Mouse (Mus musculus): ENCODE measurements around the gene Tekt1. TPM values are rescaled to one million over a fixed set of nuclear protein-coding genes. Genes with fewer than 3 reads are reported as not detected.

Tekt1 gene
- total RNA-seq (2023) = not detected in 4 replicates

DNA sequence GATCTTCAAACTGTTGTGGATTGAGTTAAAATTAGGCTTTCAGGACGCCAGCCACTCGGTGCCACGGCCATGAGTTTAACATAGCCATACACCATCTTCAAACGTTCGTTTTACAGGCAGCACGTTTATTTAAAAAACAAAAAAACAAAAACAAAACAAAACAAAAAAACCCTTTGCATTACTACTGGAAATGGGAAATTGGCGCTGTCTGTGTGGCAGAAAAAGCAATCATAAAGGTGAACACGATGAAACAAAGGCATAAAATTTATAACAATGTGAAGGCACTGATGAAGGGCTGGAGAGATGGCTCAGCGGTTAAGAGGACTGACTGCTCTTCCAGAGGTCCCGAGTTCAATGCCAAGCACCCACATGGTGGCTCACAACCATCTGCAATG, at the start of gene Tekt1:
TSS of gene Tekt1 (minus strand) at position 96 of the 395 bp plus-strand sequence.

DNA sequence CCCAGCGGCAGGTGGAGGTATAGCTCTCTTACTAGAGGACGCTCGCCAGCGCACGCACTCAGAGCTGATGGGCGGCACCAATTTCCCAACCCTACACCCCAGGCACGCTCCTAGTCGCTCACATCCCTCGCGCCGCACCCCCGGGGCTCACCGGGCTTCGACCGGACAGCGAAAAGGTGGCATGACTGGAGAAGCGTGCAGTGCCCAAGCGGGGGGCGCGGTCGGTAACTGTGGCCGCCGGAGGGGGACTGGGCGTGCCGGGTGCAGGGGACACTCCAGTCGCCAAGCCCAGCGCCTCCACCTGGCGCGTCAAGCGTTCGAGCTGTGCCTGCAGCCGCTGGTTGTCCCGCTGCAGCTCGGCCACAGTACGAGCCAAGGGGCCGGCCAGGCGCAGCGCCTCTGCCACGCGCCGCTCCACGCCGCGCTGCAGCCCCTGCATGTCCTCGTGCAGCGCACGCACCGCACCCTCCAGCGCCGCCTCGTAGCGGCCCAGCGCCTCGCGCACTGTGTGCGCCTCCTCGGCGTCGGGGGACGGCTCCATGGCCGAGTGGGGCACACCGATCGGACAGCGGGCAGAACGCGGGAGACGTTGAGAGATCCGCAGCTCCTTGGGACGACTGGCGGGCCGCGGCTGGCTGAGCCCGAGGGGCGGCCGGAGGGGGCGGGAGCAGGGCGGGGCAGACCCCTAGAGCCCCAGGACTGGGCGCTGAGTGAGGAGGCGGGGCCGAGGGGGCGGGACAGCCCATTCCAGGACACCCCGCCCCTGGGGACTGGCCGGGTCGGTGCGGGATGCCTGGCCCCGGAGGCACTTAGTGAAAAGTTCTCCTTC, 49.1 kb upstream of the Tekt1 start, which contains the start of gene Smtnl2:
TSS of gene Smtnl2 (minus strand) at position 621 of the 829 bp plus-strand sequence.

DNA sequence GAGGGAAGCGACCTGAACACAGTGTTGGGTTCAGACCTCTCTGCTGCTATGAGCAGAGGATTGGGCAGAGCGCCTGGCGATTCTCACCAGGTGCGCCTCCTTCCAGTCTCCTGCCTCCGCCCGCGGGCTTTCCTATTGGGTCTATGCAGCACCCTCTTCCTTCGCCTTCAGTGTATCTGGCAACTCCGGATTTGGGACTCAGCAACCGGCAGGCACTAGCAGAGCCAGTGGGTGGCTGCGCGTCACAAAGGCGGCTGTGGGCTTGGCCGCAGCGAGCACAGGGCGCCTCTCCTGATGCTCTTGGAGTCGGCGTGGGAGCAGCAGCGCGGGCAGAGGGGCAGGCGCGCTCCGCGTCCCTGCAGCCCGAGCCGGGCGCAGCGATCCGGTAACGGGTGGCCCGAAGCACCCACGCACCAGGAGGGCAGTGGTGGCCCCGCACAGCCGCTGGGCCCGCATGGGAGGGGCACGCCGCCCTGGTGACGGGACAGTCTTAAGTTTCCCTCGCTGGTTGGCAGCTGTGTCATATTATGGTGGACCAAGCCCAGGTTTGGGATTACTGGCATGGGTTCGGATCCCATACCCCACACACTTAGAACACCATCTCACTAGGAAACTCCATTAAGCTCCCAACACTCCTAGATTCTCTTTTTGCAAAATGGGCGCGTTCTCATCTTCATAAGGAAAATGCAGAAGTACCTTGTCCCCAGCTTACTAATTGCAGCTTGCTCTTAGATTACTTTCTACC, 47.9 kb downstream of the Tekt1 start, which contains the start of gene Fbxo39:
TSS of gene Fbxo39 (plus strand) at position 294 of the 745 bp plus-strand sequence.

DNA sequence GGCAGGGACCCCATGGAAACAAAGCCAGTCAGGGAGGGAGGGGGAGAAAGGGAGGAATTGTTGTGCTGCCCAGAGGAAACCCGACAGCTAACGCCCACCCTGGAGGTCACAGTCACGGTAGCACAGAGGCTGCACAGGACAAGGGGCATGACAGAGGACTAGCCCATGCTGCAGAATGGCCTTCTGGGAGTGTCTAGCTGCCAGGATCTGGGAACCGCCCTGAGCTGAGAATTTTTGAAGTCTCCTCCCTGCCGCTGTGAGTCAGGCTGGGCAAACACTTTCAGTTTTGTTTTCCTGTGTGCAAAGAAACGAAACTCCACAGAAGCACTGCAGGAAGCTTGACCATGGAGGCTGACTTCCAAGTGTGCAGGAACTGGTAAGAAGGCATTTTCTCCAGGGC, 60.9 kb downstream of the Tekt1 start, which contains the start of gene Xaf1:
TSS of gene Xaf1 (plus strand) at position 296 of the 400 bp plus-strand sequence.

Other genes starting within 250 kb of the Tekt1 start
- gene Pitpnm3, start 226.7 kb downstream of the Tekt1 start, total RNA-seq (2023) = not detected in 4 replicates
- gene Gm43951, start 155.6 kb downstream of the Tekt1 start, total RNA-seq (2023) = 0.89 to 1.7 TPM (median 1.3 TPM) in 4 replicates
- 11.5 to 14.2 TPM (median 12.9 TPM) in 4 replicates for gene 4933427D14Rik, start 155.0 kb downstream of the Tekt1 start, total RNA-seq (2023)
- gene Txndc17, start 154.9 kb downstream of the Tekt1 start, total RNA-seq (2023) = 28.8 to 33.8 TPM (median 31.2 TPM) in 4 replicates
- gene Med31, start 146.8 kb downstream of the Tekt1 start, total RNA-seq (2023) = 39.0 to 45.6 TPM (median 41.8 TPM) in 4 replicates
- not detected in 4 replicates for gene Slc13a5, start 95.2 kb downstream of the Tekt1 start, total RNA-seq (2023)
- 29.6 to 39.2 TPM (median 35.9 TPM) in 4 replicates for gene Xaf1, start 60.8 kb downstream of the Tekt1 start, total RNA-seq (2023)
- gene Fbxo39, start 48.0 kb downstream of the Tekt1 start, total RNA-seq (2023) = 0.58 TPM in 1 of 4 replicates, not detected in the others
- 0.24 to 1.3 TPM (median 0.66 TPM) in 3 of 4 replicates, not detected in the other for gene Smtnl2, start 49.3 kb upstream of the Tekt1 start, total RNA-seq (2023)
- not detected in 4 replicates for gene Ggt6, start 73.1 kb upstream of the Tekt1 start, total RNA-seq (2023)
- 167 to 187 TPM (median 178 TPM) in 4 replicates for gene Mybbp1a, start 78.9 kb upstream of the Tekt1 start, total RNA-seq (2023)
- 35.4 to 45.3 TPM (median 38.7 TPM) in 4 replicates for gene Spns2, start 127.5 kb upstream of the Tekt1 start, total RNA-seq (2023)
- 12.7 to 15.2 TPM (median 14.3 TPM) in 4 replicates for gene Spns3, start 188.1 kb upstream of the Tekt1 start, total RNA-seq (2023)
- gene Ube2g1, start 244.8 kb upstream of the Tekt1 start, total RNA-seq (2023) = 36.1 to 40.7 TPM (median 37.2 TPM) in 4 replicates

Data from B cell, adult 62 days (primary cell).